Mouse (Mus musculus): ENCODE results near the gene Ms4a7.
"Not testable (repeated sequence)": the region's sequence is repeated elsewhere in the genome, so short reads cannot be mapped to it uniquely, and the experiment has no call there.

Ms4a7 gene

GRCm38 (mm10) chr19:11335932-11336331 is at the start of gene Ms4a7:
TSS of gene Ms4a7 (minus strand) at chr19:11336146.
- DNase-seq: no peak

GRCm38 (mm10) chr19:11376399-11376798 is 40.5 kb upstream of the Ms4a7 start:
- DNase-seq: no peak

- DNase-seq: no peak
Observed at GRCm38 (mm10) chr19:11375273-11375672, 39.3 kb upstream of the Ms4a7 start, which contains the start of gene Ms4a4a. TSS of gene Ms4a4a (plus strand) at chr19:11375523.

- DNase-seq: no peak
Observed at GRCm38 (mm10) chr19:11371181-11371580, 35.2 kb upstream of the Ms4a7 start.

DNA sequence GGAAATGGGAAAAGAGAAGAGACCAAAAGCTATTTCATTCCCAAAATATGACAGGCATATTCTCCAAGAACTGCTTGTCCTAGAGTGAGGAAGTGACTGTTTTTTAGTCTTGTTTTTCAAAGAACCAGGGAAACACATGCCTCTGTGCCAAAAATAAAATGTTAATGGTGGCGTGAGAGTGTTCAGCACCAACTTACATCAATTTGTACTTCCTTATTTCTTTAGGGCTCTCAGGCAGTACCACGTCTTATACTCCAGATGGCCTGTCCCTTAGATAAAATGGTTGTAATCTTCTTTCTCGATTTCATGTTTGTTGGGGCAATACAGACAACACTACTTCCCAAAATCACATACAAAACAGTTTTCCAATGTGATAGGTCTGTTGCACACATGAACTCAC is 32.4 kb upstream of the Ms4a7 start:
- DNase-seq: no peak

DNA sequence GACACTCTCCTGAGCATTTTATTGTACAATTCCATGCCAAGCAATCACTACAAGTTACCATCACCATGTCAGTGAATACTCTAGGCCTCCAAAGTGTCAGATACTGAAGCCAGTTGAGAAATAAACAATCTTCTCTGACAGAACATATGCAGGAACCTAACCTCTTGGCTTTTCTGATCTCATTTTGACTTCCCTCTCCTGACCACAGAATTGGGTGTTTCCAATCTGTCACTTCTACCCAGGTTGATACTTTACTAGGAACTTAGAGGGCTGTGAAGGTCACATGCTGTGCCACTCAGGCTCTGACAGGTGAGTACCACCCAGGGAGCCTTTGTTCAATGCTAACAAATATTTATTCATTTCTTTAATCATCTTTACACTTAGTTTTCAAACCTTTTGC is 26.1 kb upstream of the Ms4a7 start:
- DNase-seq: peak; percentile 9

- peak; percentile 38 for DNase-seq
Observed at GRCm38 (mm10) chr19:11360106-11360505, 24.2 kb upstream of the Ms4a7 start.

DNA sequence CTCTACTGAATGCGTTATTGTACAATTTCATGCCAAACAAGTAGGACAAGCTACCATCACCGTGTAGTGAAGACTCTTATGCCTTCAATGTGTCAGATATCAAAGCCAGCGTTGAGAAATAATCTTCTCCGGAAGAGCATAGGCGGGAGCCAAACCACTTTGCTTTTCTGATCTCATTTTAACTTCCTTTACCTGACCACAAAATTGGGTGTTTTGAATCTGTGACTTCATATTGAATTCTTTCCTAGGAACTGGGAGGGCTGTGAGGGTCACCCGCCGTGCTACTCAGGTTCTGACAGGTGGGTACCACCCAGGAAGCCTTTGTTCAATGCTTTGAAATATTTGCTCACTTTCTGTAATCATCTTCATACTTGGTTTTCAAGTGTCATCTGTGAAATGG is 19.8 kb upstream of the Ms4a7 start:
- peak; percentile 50 for DNase-seq

DNA sequence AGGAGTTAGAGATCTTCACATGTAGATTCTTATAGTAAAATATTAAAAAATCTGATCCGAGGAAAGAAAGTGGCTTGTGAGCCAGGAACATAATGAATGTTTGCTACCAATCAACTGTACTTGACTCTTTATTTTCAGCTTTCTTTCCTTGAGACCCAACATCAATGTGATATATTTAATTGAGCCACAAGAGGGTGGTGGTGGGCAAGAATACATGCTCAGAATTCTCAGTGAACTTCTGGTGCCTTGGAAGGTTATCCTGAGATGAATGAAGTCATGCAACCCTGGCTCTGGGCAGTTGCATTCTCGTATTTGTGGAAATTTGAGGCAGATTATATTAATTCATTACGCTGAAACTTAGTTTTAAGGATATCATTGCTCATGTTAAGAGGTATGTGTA is 15.9 kb upstream of the Ms4a7 start:
- DNase-seq: peak; percentile 28

GRCm38 (mm10) chr19:11349698-11350481 is 13.9 kb upstream of the Ms4a7 start:
- peak; percentile 30 for DNase-seq

DNA sequence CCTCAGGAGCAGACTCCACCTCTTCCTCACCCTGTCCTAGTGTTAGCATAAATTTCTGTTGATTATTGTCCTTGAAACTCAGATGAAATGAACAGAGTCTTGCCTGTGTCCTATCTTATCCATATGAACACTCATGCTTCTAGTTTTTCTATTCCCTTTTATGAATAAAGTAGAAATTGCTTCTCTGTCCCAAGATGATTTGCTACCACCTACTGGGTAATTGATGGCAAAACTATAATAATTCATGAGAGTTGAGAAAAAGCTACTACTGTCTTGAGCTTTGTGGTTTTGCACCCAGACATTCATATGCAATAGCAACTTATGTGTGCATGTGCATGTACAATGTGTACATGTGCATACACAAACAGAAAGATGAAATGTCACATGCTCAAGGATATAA is 8.0 kb upstream of the Ms4a7 start:
- DNase-seq: no peak

DNA sequence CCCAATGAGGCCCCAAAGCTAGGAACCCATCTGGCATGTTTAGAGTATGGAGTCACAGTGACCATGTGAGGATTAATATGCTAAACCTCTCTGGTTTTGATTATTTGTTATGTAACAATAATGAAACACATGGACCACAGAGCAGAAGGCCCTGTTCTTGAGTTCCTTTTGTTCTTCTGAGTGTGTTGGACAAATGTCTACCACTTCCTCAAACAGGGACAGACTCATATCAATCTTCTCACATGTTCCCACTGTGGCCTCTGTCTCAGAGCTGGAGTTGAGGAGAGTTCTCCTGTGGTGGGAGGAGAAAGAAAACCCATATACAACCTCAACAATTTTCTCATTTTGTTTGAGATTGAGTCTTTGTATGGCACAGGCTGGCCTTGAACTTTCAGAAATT is 7.2 kb upstream of the Ms4a7 start:
- no peak for DNase-seq

DNA sequence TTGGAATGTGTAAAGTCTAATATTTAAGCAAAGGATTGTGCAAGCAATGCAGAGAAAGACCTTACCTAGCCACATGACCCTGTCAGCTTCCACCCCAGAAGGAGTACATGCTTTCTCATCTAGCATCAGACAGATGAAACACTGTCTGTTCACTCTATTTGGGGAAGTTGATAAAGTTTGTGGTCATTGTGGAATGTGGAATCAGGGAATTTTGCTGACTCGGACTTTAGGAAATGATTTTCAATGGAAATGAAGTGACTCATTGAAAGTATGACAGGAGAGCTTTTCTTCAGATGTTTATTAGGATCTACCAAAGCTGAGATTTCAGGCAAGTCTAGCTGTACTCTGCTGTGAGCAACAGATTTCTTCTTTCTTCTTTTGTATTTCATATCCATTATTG is 14.8 kb downstream of the Ms4a7 start:
- DNase-seq: no peak

DNA sequence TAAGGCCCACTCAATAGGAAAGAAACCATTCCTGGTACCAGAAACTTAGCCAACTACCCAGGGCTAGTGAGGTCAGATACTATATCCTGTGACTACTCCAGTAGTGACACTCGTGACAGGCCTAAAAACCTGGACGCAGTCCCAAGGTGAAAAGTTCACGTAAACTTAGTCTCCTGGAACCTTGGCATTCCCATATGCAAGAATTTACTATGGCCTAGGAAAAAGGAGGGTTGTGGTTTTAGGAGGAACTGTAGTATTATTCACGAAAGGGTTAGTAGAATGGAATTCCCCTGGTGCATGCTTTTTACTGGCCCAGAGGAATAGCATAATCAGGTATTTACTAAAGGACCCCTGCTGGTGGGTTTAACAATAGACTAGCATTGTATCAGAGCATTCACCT is 19.2 kb downstream of the Ms4a7 start:
- no peak for DNase-seq

DNA sequence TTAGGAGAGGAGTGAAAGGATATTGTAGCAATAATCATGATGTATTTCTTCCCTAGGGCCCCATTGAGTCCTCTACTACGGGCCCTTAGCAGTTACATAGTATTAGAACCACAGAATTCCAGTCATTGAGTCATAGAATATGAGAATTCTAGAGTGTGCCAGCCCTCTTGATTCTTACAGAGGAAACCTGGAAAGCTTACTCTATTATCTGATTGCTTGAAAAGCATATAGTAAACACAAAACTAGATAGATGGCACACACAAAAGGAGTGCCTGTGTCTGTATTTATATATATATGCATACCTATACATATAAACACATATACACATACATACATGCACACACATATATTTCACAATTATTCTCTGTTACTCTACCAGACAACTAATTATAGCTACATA is 21.6 kb downstream of the Ms4a7 start, which contains the start of gene Ms4a14:
TSS of gene Ms4a14 (minus strand) at position 101 of the 400 bp plus-strand sequence.
- DNase-seq: no peak

DNA sequence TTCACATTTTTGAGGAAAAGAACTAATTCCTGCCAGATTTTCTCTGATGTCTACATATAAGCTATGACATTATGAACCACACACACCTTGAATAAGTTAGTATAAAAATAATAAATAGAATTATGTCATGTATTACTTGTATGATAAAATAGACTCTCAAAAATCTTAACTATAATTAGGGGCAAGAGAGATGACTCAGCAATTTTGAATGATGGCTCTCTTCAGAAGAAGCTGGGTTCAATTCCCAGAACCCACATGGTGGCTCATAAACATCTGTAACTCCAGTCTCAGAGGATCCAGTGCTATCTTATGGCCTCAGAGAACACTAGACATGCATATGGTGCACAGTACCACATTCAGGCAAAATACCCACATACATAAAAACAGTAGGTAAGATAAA is 27.1 kb downstream of the Ms4a7 start:
- no peak for DNase-seq

DNA sequence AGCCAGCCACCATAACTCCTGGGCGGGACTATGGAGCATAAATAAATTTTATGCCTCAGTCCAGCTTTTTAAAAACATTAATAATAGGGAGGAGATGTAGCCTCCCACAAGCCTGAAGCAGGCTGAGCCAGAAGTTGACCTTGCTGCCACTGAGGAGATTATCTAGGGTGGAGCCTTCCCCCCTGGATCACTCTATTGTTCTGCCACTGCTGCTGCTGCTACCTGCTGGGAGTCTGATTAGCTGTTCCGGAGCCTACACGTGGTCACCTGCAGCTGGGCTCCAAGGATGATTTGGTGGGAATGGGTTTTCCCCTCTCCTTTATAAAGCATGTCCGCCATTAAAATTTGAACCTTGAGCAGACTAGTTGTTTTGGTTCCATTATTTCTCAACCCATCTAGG is 36.4 kb downstream of the Ms4a7 start:
- DNase-seq: not testable (repeated sequence)

DNA sequence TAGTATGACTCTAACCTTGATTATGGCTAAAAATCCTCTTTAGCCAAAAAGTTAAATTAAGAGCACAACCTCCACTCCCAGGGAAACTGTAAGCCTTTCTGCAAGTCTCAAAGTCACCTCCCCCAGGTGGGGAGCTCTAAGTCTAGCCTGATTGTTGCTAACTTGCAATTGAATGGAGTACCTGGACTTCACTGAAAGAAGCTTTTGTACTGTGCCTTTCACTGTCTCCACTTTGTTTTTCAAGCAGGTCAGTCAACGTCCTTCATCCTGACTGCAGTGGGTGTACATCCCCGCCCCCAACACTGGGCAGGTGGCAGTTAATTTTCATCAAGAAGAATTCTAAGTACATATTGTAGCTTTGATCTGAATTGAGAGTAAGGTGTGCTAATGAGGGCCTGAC is 37.0 kb downstream of the Ms4a7 start:
- DNase-seq: no peak

- not testable (repeated sequence) for DNase-seq
Observed at GRCm38 (mm10) chr19:11293616-11294015, 42.3 kb downstream of the Ms4a7 start.

DNA sequence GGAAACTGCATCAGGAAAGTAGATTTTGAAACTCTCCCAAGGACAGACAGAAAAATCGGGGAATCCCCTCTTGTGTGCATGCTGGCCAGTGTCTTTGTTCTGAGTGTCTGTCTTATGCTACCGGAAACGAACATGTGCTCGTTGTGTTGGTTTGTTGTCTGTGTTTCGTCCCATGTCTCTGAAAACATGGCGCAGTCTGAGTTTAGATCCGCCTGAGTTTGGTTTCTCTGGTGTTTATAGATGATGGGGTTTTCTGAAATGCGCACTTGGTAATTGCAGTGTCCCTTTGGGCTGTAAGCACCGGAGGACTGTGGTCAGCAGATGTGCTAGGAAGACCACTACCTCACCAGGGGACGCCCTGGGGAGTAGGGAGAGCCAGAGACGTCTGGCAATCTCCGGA is 43.0 kb downstream of the Ms4a7 start:
- DNase-seq: peak; percentile 8

GRCm38 (mm10) chr19:11283773-11284172 is 52.2 kb downstream of the Ms4a7 start, which contains the start of gene Ms4a5:
TSS of gene Ms4a5 (minus strand) at chr19:11283873.
- no peak for DNase-seq

DNA sequence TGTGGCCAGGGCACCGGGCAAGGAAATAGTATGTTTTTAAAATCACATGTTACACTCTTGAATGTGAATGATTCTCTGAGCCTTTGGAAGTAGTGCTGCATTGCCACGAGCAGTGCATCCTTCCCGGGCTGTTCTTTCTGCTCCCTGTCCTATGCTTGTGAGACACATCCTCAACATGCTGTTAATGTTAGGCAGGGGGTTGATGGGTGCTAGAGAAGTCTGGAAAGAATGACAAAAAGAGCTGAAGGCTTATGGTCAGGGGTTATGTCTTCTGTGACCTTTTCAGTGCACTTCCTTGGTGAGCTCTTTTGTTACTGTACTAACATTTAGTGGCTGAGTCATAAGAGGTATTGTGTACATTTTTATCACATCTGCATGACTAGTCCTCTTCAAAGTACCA is 55.7 kb downstream of the Ms4a7 start:
- DNase-seq: no peak

- DNase-seq: no peak
Observed at GRCm38 (mm10) chr19:11276431-11276830, 59.5 kb downstream of the Ms4a7 start.

Data from thymus, postnatal 14 days (tissue).